Mouse (Mus musculus) heart, postnatal 36 days (tissue): Measurements from ENCODE around the gene Zmat5. TPM values are rescaled to one million over a fixed set of nuclear protein-coding genes. Genes with fewer than 3 reads are reported as not detected.

Source experiments
- DNase-seq, 2 experiments: peaks; one replicate each; pipeline ENCODE4 v3.0.0; 2021 to 2022
- intact Hi-C: fragments of 180-260 bp; cut with DNase I; formaldehyde crosslinking; loops from one replicate; pipeline ENCODE4 v1.15.1; 2025
- total RNA-seq, 2 experiments: library from RNA; stranded (reverse); gene quantifications; 2 replicates each; pipeline ENCODE4 v1.2.3; 2021

Gene Zmat5
- total RNA-seq, 2 experiments from 2014 or later: 24.5 to 24.9 TPM

DNA sequence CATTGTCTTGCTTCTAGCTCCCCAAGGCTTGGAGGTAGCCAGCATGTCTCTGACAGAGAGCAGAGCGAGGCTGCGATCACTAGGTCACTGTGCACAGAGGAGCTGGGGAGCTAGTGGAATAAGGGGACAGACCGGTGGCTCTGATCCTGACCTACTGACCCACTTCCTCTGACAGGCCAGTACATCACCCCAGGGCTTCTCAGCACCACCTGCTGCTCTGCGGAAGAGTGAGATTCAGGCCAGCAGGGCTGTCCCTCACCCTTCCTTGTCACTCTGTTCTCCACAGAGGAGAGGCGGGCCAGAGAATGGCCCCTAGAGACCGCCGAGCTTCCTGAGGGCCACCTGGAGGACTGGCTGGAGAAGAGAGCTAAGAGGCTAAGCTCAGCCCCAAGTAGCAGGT lies 27.3 kb downstream of the Zmat5 start:
- intact Hi-C loops: no loop called here
- no peak for DNase-seq

DNA sequence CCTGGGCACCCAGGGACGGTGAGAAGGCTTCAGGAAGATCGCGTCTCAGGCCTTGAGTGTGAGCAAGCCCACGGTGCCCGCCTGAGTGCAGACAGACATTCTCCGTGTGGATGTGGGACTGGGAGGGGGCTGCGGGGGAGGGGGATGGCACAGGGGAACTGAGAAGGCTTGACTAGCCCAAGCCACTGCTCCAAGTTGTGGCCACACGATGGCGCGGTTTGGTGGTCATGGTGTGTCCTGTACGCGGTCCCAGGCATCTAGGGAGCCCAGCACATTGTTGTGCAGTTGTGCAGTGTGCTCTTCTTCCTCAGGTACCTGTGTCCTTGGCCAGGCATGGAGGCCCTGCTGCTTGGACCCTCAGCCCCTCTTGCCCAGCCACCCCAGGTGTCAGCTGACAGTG lies 29.7 kb downstream of the Zmat5 start:
- intact Hi-C loops: no loop called here
- DNase-seq: no peak

DNA sequence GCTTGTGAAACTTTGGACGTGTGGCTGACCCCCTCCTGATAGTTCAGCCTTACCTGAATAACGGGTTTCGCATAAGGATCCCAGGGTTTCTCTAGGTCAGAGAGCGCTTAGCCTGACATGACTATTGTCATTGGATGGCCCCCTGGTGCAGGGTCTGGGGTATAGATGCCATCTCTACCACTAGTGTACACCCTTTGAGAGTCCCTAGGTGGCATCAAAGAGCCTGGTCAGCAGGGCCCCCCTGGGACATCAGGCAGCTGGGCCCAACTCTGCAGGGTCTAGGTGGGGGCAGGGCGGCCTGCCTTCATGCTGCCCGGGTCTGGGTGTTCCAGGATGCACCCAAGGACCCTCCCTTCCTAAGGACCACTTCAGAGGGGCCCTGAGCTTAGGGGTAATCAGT lies 31.9 kb downstream of the Zmat5 start:
- intact Hi-C loops: no loop called here
- DNase-seq: no peak

DNA sequence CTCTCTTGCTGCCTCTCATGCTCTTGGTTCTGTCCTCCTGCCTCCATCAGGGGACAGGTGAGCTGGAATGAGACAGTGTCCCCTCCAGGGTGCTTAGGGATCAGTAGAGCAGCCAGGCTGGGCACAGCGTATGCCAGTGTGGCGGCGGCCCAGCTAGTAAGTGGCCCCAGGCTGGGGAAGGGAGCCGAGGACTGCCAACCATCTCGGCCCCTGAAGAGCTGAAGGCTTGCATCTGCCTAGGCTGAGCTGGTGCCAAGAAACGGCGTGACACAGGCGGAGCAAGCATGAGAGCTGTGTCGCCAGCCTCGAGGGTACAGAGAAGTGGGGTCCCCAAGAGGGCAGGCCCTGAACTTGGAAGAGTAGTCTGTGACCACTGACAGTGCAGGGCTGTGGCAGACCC lies 33.2 kb downstream of the Zmat5 start:
- intact Hi-C loops: no loop called here
- no peak for DNase-seq

DNA sequence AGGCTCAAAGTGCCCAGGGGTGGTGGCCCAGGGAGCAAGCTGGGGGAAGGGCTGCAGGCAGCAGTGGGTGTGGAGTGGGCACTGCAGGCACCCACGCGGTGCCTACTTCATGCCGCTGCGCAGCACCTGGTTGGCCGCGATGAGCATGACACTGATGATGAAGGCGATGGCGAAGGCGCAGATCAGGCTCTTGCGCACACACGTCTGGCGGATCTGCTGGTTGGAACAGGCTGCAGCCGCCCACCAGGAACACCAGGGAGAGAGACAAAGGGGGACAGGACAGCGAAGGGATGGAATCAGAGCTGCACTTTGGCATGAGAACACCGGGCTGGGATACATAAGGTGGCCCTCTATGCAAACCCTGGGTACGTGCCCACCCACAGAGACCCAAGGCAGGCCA lies 34.2 kb downstream of the Zmat5 start:
- intact Hi-C loops: no loop called here
- no peak for DNase-seq

DNA sequence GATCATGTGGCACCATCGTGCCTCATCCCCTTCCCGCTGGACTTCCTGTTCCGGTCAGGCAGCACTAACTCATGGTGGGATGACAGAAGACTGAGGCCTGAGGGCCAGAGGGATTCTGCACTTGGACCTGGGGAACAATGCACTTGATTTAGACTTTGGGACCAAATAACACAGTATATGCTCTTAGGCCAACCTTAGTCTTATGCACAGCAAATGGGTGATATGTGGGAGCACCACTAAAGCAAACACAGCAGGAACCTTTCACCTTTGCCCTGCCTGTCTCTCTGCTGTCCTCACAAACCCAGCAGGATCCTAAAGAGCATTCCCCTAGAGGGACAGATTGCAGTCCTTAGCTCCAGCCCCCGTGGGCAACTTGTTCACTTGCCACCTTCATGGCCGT lies 36.3 kb downstream of the Zmat5 start:
- intact Hi-C loops: no loop called here
- DNase-seq: no peak

DNA sequence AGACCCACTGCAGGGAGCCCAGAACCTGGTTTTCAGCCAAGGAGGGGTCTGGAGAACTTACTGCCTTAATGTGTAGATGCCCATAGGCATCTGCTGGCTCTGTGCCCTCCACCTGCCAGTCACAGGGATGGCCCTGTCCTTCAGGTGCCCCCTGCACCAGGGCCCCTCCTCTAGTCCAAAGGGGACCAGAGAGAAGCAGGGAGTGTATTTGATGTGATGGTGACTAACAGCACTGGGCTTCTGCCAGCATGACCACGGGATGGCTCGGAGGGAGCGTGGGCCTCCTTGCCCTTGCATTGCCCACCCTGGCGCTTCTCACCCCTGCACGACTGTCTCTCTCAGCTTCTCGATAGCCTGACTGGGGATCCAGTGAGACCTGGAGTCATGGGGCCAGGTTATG lies 40.2 kb downstream of the Zmat5 start:
- no peak for DNase-seq
- intact Hi-C loops: no loop called here

DNA sequence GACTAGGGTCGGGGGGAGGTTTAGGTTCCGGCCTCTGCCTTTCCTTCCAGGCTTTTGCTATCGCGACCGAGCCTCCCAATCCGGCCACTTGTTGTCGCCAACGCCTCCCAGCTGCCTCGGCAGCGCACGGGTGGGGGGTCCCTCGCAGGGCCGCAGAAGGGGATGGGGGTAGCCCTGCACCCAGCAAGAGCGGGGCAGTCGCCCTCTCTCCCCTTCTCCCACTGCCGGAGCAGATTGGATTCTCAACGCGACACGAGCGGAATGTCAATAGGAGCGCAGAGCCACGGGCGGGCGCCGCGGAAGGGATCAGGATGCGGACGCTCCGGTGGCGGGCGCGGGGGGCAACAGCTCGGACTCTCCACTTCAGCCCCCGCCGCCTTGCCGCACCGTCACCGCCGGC lies 41.5 kb downstream of the Zmat5 start:
- intact Hi-C loops: no loop called here
- DNase-seq: no peak

DNA sequence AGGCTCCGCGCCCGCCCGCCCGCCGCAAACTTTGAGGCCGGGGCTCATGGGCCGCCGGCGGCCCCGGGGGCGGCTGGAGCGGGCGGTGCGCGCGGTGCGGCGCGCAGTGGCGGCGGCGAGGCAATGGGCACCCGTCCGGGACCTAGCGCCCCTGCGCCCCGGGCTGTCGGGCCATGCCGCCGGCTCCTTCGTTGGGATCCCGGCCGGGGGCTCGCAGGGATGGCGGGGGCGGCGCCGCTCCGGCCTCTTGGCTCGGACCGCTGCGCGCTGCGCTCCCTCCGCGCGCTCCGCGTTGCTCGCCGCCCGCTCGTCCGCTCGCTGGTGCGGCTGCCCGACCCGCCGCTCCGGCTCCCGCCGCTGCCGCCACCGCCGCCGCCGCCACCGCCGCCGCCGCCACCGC lies 42.3 kb downstream of the Zmat5 start, which contains the start of gene Cabp7:
Cabp7 (minus strand) TSS at position 46 of the 400 bp plus-strand sequence.
- intact Hi-C loops: no loop called here

DNA sequence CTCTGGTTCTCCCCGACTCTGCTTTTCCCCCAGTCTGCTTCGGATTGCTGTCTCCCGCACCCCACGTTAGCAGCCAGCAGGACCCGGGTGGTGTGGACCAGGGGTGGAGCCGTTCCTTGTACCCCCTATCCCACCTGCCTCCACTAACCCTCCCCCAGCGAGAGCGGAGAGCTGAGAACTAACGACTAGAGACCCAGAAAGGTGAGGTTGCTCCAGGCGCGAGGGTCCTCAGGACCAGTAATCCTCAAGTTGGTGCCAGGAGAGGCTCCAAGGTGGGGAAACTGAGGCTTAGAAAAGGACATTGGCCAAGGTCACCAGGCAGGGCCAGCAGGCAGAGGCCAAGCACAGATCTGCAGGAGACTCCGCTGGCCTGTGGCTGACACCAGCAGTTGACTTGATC lies 42.8 kb downstream of the Zmat5 start:
- intact Hi-C loops: no loop called here

More for the DNA sequence above, 42.3 kb downstream of the Zmat5 start, which contains the start of gene Cabp7:
- no peak for DNase-seq

DNA sequence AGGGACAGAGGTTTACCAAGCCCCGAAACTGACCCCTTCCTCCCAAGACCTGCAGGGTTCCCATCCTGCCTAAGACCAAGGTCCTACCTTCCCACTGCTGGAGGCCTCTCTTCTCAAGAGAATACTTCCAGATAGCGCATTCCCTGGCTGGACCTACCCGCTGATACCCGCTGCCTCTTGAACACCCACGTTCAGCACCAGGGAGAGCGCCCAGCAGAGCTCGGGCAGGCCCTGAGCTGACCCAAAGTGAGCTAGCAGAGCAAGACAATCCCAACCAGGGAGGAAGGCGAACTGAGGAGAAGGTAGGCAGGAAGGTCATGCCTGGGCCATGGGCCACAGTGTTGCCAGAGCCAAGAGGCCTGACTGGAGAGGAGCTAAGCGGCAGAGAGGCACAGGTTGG lies 45.8 kb downstream of the Zmat5 start:
- intact Hi-C loops: no loop called here

More for the DNA sequence above, 42.8 kb downstream of the Zmat5 start:
- no peak for DNase-seq

DNA sequence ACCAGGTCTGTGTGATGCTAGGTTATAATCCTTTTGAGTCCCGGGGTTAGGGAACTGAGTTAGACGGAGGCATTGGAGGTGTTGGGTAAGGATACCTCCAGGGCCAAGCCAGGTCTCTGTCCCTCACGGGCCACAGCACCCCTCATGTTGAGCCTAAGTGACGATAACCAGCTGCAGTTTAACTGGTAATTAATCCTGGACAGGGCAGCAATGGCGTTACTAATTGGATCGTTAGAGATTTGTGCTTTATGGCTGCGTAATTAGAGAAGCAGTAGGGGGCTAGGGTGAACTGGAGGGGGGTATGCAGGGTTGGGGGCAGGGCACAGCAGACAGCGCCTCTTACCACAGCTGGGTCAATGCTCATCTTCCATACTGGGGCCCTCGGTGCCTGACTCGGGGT lies 48.4 kb downstream of the Zmat5 start:
- DNase-seq: no peak
- intact Hi-C loops: no loop called here

More for the DNA sequence above, 45.8 kb downstream of the Zmat5 start:
- peak; percentile 54 to 58 for DNase-seq

DNA sequence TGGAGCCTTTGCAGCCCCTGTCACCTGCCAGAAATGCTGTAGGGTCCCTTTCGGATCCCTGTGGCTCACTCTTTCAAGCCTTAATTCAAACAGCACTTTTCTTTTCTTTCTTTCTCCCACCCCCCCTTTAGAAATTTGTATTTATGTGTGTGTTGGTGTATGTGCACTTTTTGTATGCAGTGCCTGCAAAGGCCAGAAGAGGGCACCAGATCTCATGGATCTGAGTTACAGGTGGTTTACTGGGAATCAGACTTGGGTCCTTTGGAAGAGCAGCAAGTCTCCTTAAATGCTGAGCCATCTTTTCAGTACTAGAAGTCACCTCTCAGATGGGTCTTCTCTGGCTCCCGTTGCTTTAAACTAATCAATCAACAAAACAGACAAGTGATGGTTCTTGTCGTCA lies 49.6 kb downstream of the Zmat5 start:
- no peak for DNase-seq
- intact Hi-C loops: no loop called here

DNA sequence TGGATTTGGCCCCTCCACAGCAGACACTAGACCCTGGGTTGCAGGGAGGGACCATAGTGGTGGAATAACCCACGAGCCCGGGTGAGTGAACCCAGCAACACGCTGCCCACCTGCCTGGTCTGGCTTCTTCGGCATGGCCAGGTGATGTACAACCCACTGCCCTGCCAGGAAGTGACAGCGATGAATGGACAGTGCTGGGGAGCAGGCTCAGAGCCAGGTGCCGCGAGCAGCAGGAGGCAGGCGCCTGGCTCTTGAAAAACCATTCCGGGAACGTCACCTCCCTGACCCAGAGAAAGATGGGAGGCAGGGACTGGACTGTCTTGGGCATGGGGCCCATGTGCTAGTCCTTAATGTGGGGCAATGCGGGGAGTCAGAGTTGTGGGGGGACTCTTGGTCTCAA lies 50.4 kb downstream of the Zmat5 start:
- no peak for DNase-seq
- intact Hi-C loops: no loop called here

DNA sequence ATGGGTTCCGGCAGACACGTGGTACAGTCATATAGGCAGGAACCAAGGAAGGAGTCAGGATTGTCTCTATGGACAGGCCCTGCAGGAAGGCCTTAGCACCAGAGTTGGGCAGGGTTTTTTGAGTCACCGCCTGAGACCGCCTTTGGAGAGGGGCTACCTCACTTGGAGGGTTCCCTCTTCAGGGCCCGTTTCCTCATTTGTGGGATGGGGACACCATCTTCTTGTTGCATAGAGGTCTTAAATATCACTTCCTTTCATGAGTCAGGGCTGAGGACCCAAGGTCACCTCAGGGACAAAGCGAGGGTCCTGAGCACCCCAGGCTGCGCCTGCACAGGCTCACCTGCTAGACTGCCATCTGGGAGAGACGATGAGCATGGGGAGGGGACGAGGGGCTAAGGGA lies 52.0 kb downstream of the Zmat5 start:
- intact Hi-C loops: no loop called here
- no peak for DNase-seq

DNA sequence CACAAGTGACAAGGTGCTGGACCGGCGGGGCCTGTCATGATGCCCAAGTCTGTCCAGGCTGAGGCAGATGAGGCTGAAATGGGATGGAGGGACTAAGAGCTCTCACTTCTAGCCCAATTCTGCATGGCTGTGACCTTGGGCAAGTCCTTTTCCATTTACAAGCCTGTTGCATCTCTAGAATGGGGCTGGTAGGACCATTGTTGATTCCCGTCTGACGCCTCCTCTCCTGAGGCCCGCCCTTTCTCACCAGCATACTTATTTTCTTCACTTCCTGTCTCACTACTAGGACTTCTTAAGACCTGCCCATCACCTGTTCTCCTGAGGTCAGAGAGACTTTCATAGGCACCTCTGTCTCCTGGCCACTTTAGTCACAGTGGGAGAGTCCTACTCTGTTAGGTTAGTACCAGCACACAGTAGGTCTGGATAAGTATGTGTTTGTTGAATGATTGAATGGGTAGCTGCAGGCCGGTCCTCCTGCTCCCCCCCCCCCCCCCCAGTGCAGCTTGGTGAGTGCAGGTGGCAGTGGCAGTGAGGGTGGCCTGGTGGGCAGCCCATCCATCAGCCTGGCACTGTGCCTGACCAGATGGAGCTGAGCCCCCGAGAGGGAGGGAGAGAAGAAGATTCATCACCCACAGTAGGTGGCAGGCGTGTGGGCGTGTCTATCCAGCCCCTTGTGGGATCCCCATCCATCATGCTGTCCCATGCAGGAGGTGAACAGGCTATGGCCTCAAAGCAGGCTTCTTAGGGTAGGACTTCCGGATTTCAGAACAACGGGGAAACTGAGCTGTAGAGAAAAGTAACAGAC lies 52.7 kb downstream of the Zmat5 start:
- intact Hi-C loops: no loop called here

DNA sequence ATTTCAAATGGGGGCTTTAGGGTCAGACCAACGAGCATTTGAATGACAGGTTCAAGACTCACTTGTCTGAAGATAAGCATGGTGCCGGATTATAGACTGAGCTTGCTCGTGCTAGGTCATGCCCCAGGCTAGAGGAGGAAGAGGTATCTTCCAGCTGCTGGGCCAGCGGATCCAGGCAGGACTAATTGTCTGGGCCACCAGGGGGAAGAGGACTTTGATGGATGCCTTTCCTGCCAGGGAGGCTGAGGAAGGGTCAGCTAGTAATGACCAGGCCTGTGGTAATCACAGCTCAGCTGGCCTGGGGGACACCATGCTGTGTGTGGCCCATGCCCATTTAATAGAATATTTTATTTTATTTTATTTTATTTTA lies 53.3 kb downstream of the Zmat5 start:
- intact Hi-C loops: no loop called here
- DNase-seq: no peak

More for the DNA sequence above, 52.7 kb downstream of the Zmat5 start:
- DNase-seq: no peak

DNA sequence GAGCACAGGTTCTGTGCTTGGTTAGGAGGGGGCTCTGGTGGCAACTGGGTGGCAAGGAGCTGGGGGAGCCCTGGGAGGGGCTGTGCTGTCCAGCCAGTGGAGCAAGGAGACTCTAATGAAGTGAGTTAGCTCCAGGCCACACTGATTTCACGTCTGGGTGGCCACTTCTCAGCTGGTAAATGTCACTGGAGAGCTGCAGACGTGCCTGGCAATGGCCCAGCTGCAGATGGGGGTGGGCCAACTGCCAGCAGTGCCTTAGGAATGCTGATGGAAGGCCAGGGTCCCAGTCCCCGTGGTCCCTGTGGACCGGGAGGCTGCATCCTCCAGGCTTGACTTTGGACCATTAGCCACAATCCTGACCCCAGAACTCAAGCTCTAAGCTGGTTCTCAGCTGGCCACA lies 56.0 kb downstream of the Zmat5 start:
- peak; percentile 19 to 26 for DNase-seq

DNA sequence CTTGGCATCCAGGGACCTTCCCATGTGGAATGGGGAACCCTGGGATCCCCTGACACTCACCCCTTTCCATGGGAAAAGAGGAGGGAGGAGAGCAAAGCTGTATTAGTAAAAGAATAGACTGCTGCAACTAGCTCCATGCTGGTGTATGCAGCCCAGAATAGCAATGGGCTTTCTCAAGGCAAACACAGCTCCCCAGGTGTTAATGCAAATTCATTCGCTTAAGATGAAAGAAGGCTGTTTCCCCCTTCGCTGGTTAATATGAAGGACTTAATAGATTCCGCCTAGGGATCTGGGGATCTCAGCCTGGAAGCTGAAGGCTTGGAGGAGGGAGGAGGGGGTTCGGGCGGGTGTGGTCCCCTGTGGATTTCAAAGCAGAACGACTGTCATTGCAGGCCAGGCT lies 57.5 kb downstream of the Zmat5 start:
- DNase-seq: no peak
- intact Hi-C loops: no loop called here

More for the DNA sequence above, 56.0 kb downstream of the Zmat5 start:
- intact Hi-C loops: no loop called here

DNA sequence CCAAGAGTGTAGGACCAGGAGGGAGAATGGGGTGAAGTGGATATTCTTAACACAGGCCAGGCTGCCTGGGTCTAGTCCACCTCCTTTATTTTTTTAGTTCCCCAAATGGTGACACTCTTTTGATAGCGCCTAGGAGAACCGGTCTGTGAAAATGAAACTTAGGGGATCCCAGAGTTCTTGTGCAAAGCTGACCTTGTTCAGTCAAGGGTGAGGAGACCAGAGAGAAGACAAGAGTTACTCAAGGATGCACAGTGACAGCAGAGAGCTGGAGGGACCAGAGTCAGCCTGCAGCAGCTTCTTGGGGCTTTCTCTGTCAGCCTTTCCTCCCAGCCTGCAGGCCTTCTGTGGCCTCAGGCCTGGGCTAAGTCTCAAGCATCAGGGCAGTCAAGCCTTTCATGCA lies 58.0 kb downstream of the Zmat5 start:
- intact Hi-C loops: no loop called here
- DNase-seq: no peak

DNA sequence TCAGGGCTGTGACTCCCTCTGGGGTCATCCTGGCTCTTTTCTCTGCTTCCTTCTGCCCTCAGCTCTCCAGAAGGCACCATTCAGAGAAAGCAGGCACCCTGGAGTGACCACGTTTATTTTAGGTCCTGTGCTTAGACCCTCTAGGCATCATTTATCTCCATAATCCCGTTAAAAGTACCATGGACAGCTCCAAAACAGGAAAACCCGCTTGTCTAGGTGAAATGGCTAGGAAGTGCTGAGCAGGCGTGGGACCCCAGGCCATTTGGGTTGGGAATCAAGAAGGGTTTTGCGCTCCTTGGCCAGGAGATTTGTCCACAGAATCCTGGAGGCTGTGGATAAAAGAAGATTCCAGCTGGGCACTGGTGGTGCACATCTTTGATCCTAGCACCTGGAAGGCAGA lies 59.2 kb downstream of the Zmat5 start:
- DNase-seq: no peak
- intact Hi-C loops: no loop called here

DNA sequence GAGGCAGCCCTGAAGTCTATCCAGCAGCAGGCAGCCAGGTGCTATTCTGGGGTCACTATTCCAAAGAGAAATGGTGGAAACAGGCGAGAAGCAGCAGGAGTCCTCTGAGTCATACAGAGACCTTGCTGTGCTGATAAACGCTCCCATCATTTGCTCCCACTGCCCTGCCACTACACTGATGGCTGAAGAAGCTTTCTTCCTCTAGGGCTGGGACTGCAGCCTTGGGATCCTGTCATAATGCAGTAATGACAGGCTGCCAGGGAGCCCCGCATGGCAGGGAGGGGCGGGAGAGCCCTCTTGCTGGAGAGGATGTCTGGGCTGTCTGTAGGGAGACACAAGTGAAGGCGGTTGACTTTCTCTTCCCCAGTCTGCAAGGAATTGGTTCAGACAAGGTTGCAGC lies 60.0 kb downstream of the Zmat5 start:
- no peak for DNase-seq
- intact Hi-C loops: no loop called here

DNA sequence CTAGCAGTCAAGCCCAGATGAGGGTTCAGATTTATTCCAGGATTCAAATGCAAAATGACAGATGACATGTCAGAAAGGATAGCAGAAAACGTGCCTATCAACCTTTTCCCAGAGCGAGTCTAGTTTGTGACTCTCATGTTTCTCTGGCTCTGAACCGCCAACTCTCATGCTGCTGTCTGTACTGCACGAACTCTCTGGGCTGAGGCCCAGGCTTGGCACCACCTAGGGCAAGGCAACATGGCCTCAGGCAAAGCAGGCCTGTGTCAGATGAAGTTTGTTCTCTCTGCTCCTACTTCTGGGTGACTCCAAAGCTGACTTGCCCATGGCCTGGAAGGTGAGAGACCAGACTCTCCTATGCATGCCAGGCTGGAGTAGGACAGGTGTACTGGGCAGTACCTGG lies 63.9 kb downstream of the Zmat5 start:
- DNase-seq: no peak
- intact Hi-C loops: no loop called here
